In the genomic region with DNA sequence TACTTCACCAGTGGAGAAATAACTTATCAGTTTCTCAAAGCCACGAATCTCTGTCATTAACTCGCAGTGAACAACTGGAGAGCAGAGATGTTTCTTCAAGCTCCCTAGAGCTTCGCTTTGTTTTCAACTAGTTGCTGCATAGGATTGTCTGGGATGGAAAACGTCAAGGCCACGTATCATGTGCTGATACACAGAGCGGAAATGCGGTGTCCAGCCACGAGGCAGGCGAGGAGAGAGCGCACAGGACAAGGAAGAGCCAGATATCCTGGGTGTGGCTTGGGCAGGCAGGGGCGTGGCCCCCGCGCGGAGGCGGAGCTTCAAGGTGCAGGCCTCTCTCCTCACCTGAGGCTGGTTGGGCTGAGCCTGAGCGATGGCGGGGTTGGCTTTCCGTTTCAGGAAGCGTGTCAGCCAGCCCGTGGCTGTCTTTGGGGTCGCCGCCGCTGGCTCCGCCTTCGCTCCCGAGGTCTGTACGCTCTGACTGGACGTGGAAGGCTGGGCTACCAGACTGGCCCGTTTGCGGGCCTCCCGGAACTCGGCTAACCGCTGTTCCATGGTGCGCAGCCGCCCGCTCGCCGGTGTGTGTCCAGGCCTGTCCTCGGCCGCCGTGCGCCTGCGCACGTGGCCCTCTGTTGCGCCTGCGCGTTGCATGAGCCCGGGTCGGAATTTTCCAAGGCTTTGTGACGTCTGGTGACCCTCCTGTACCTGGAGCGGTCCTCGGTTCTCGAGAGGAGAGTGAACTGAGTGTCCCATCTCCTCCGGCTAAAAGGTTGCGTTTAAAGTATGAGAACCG, we compare ENCODE assay signal across 8 mouse cellular contexts. TPM values are rescaled to one million over a fixed set of nuclear protein-coding genes. Genes with fewer than 3 reads are reported as not detected.
DNase-seq lines count a peak whose midpoint lies in the region; ATAC-seq lines count a peak whose summit lies in the region.

No protein-coding gene starts in this region.

- H3K27ac ChIP-seq in hindbrain, embryonic 15.5 days (replicated peaks), result peak overlapping the region; percentile 95

- DNase-seq in T-cell, adult 2 months (ENCODE audit: low spot score), result peak; percentile 97
- DNase-seq in cerebellum, postnatal 36 days, result peak; percentile 95
- peak; percentile 94 for DNase-seq in frontal cortex, postnatal 36 days (ENCODE audit: low spot score in 2 of 2)
- DNase-seq in left cerebral cortex, adult 11 months (ENCODE audit: low spot score), result peak; percentile 89
- DNase-seq in lung, postnatal 4 days, result peak; percentile 92 to 95
- DNase-seq in retina, postnatal 7 days (ENCODE audit: low read depth, low spot score), result peak; percentile 90
- peak; percentile 96 for DNase-seq in urinary bladder, adult 2 months (ENCODE audit: low spot score)

- H3K4me3 ChIP-seq in hindbrain, embryonic 15.5 days, result peak overlapping the region; percentile 54

- peaks cover 14% of the 10 kb centered on the region for H3K4me1 ChIP-seq in hindbrain, embryonic 15.5 days (replicated peaks)

- H3K9me3 ChIP-seq in hindbrain, embryonic 15.5 days, result no peaks in the 10 kb centered on the region

- no peaks in the 10 kb centered on the region for H3K36me3 ChIP-seq in hindbrain, embryonic 15.5 days

- H3K9ac ChIP-seq in hindbrain, embryonic 15.5 days, result peak overlapping the region; percentile 60

- no peaks in the 10 kb centered on the region for H3K27me3 ChIP-seq in hindbrain, embryonic 15.5 days

- ATAC-seq in hindbrain, embryonic 15.5 days (ENCODE audit: low FRiP score, low read depth), result peak; percentile 99

- 2% methylated on average over 56 of the region's 56 CpGs for WGBS in hindbrain, embryonic 15.5 days

- peak overlapping the region; percentile 80 for H3K4me2 ChIP-seq in hindbrain, embryonic 15.5 days

RNA-seq across cellular contexts. Expression of gene Saysd1, which starts 55.6 kb away (rescaled TPM):
- 12.0 and 12.1 TPM in 2 replicates for polyA plus RNA-seq in hindbrain, embryonic 15.5 days (2015; fragmentation: Nextera tagmentation; extraction: Ambion mirVana)
- 6.9 and 7.9 TPM in 2 replicates for polyA plus RNA-seq in urinary bladder, adult 2 months (2012; rRNA removed)

Comparison
In these comparisons a context has a peak if more than half of its experiments do, and no peak if none do; other contexts are left out.
1. Peak in every context shown above with its lines: DNase-seq, ATAC-seq, H3K4me3 ChIP-seq and H3K27ac ChIP-seq.